Mouse (Mus musculus) adrenal gland, postnatal 10 days (tissue): Measurements from ENCODE around the gene Alb. TPM values are rescaled to one million over a fixed set of nuclear protein-coding genes. Genes with fewer than 3 reads are reported as not detected.

Experiments
- DNase-seq: peaks from one replicate; pipeline ENCODE4 v3.0.0; 2021; ENCODE audit warnings: mixed read lengths
- total RNA-seq, 2 experiments: library from RNA; stranded (reverse); gene quantifications; 2 replicates each; pipeline ENCODE4 v1.2.3; 2021

Alb gene
- total RNA-seq, 2 experiments from 2014 or later: 7,600 to 18,589 TPM

DNA sequence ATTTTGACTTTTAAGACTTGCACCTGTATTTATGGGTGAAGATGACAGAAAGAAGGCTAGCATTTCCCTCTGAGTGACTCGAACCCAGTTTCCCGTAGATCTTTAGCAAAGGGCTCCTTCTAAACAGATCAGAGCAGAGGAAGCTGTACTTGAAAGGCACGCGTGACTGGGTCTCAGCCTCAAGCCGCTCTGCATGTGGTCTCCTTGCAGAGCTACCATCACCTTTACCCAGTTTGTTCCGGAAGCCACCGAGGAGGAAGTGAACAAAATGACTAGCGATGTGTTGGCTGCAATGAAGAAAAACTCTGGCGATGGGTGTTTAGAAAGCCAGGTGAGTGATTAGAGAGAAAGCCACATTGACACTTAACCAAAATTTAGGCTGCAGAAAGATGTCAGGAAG lies 31.7 kb downstream of the Alb start:
- DNase-seq: no peak

DNA sequence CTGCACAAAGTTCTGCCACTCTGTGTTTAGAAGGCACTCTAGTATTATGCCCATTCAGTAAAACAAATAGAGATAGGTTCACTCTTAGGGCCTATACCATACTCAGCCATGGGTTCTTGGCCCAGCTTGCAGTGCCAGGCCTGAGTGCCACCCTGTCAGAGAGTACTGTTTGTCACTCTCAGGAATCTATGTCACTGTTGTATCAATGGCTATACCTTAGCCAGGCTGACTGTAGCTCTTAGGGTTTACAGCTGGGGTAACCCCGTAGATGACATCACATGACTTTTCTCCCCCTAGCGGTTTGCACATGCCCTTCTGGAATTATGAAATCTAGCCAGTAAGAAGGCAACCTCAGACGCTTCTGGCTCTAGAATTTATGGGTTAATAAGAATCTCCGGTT lies 33.6 kb downstream of the Alb start:
- DNase-seq: no peak

DNA sequence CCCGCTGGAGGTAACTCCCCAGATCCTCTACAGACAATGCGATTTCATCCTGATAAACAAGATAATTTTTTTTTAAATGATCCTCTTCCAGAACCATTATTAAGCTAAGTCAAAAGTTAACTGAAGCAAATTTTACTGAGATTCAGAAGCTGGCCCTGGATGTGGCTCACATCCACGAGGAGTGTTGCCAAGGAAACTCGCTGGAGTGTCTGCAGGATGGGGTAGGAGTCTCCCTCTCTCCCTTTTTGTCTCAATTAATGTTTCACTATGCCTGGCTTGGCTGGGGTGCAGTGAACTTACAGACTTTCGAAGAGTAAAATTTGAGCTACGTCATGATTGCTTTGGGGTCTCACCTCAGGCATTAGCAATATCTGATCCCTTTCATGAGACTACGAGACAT lies 38.8 kb downstream of the Alb start:
- DNase-seq: no peak

DNA sequence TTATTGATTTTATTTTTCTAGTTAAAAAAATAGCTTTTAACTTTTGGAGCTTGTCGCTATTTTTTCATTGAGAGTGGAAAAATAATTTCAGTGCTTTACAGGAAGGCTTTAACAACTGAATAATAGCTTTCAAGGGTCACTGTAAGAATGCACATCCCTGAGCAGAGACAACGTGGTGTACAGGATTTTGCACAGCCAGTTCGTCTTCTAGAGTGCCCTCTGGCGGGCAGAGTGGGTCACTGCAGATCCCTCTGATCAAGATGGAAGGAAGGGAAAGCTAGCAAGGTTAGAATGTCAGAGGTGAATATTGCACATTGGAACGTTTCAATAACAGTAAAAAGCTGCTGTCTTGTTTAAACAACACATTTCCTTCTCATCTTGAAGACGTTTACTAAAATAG lies 40.0 kb downstream of the Alb start:
- peak; percentile 85 for DNase-seq

DNA sequence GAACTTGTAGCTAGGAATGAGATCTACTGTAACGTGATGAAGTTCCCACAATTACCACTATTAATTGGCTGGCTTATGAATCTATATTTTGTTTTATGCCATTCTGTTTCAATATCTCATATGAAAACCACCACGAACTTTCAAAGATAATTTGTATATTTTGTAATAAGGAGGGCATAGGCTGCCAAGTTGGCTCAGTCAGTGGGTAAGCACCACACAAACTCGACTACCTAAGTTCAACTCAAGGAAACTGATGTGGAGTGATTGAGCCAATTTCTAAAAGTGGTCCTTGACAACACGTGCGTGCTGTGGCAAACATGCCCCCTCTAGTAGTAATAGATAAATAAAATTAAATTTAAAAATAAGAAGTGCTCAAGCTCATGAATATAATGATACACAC lies 41.1 kb downstream of the Alb start:
- no peak for DNase-seq

DNA sequence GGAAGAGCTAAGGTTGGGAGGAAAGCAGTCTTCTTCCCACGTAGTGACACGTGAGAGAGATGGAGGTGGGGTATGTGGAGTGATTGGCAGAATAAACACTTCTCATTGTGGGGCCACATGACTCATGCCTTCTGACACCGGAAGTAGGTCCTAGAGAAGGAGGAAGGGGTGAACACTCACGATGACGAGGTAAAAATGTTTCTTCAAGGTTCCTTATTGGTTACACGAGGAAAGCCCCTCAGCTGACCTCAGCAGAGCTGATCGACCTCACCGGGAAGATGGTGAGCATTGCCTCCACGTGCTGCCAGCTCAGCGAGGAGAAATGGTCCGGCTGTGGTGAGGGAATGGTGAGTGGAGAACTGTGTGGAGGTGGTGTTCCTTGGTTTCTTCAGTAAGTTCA lies 44.0 kb downstream of the Alb start:
- no peak for DNase-seq

DNA sequence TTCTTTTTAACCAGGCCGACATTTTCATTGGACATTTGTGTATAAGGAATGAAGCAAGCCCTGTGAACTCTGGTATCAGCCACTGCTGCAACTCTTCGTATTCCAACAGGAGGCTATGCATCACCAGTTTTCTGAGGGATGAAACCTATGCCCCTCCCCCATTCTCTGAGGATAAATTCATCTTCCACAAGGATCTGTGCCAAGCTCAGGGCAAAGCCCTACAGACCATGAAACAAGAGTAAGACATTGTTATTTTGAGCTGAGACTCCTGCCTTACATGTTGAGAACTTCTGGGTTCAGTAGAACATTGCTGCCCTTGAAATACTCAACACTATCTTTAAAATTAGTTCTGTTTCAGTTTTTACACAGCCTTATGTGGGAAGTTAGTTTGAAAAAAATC lies 45.8 kb downstream of the Alb start:
- no peak for DNase-seq

DNA sequence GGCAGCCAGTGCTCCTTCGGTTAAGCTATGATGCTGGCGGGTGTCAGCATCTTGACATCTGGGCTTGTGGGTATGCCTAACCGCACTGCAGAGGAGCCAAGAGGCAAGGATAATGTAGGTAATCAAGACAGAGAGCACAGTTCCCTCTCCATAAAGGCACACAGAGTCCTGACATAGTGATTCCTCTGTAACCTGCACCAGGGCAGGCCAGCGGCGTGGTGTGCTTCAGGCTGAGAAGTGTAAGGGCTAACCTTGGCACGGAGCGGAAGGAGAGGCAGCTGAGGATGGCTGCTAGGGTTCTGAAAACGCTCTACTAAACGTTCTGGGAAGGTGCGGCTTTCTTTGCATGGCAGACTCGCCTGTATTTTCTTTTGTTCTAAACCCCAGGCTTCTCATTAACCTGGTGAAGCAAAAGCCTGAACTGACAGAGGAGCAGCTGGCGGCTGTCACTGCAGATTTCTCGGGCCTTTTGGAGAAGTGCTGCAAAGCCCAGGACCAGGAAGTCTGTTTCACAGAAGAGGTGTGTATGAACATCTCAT lies 46.8 kb downstream of the Alb start:
- DNase-seq: no peak

DNA sequence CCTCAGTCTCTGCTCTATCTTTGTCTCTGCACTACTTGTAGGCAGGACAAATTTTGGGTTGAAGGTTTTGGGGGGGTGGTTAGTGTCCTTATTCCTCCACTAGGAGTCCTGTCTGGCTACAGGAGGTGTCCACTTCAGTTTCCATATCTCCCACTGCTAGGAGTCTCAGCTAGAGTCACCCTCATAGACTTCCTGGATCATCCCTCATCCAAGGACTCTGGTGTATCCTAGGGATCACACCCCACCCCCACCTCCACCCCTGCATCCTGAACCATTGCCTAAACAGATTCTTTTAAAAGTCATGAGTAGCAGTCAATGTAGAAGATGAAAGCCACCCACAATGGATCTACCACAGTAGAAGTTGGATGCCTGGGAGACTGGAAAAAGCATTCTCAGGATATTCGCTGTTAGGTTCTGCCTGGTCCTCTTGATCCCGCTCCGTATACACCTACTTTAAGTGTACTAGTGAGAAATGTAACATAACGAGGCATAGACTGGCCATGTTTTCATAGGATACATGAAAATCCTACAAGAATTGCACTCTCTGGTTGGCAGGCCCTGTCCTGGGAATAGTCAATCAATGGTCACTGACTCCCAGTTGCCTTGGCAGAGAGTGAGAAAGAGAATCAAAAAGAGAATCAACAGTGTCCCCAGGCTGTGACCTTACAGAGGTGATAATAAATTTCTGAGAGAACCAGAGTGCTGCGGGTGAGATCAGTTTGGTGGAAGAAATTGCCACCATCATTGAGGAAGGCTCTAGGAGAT lies 49.3 kb downstream of the Alb start:
- no peak for DNase-seq

DNA sequence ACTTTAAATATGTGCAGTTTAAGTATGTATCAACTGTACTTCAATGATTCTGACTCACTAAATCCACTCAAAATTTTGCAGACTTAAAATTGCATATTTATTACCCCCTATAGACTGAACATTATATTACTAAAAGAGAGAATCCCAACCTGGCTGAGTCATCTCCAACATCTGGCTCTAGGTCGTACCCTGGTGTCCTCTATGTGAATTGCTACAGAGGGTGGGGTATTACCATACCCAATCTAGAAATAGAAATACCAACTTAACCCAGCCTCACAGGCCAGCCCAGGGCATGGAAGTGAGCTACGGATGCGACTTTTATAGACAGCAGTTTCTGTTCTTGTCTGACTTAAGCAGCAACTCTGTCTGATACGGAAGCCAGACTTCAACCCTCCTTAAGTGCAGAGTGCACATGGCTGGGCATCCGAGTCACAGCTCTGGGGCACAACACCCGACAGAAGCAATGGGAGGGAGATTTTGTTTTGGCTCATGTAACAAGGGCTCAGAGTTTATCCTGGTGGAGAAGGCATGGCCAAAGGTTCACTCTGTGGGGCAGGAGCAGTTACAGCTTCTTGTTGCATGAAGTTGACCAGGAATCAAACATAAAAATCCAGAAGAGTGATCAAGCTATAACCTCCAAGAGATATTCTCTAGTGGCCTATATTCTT lies 51.7 kb downstream of the Alb start:
- DNase-seq: no peak

DNA sequence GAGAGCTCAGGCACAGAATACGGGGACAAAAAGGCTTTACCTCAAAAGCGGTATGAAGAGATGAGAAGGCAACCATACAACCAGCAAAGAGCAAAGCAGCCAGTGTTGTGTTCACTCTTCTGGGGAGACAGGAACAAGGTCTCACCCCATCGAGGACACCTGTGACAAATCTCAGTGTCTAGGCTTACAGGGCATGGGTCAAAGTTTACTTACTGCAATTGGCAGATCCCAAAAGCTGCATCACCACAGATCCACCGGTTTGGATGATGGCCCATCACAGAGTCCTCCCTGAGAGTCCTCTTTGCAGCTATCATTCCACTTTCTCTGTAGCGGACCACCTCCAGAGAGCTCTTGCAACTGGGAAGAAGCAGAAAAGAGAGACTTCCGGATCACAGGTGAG lies 54.9 kb downstream of the Alb start:
- no peak for DNase-seq

DNA sequence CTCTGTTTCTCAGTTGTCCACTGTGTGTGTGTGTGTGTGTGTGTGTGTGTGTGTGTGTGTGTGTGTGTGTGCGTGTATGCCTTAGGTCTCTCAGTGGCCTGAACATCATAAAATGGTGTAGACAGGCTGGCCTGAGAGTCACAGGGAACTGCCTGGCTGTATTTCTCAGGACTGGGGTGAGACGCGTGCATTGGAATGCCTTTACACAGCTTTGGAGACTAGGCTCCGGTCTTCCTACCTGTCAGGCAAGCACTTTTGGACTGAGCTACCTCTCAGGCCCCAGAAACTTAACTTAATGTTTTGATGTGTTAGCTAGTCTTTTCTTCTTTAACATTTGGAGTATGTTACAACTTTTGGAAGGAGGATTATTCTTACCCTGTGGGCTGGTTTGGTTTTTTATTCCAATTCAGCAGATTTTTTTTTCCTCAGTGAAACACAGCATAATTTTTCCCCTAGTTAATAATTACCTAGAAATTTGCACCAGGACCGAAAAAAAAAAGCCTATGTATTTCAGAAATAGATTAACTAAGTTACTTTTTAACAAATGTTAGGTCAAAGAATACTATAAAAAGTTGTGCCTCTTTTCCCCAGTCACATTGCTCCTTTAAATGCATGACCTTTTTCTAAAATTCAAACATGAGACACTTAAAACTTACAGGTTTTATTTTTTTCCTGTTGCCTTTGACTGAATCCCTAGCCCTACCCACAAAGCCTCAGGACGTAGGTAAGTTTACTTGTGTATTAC lies 57.8 kb downstream of the Alb start, which contains the start of gene Afm:
Gene Afm, plus strand, starts transcription at position 577 of the 745 bp plus-strand sequence.
- no peak for DNase-seq

Other genes with a start within 250 kb of the Alb start
- gene Cox18, start 236.9 kb upstream of the Alb start, total RNA-seq: 10 to 100 TPM; 20.7 to 34.6 TPM
- 100 to 1,000 TPM in 1 of 2 experiments, 10 to 100 TPM in 1; 79.6 to 111 TPM for gene Ankrd17, start 94.3 kb upstream of the Alb start, total RNA-seq
- 1 to 10 TPM; 2.1 to 3.3 TPM for gene Gm9958, start 93.7 kb upstream of the Alb start, total RNA-seq
- gene Afp, start 29.8 kb downstream of the Alb start, total RNA-seq: 100 to 1,000 TPM; 414 to 846 TPM
- 100 to 1,000 TPM in 1 of 2 experiments, 10 to 100 TPM in 1; 52.5 to 116 TPM for gene Afm, start 58.0 kb downstream of the Alb start, total RNA-seq
- gene 5830473C10Rik, start 100.2 kb downstream of the Alb start, total RNA-seq: 10 to 100 TPM in 1 of 2 experiments, 1 to 10 TPM in 1; 5.5 to 10.4 TPM
- gene Rassf6, start 179.8 kb downstream of the Alb start, total RNA-seq: 1 to 10 TPM; 4.8 to 7.0 TPM